Mouse (Mus musculus) kidney, postnatal 25 days (tissue): ENCODE data around the gene Lpcat4.
"Not testable (repeated sequence)": the region's sequence is repeated elsewhere in the genome, so short reads cannot be mapped to it uniquely, and the experiment has no call there.

Source experiments
- DNase-seq, 2 experiments: peaks; one replicate each; pipeline ENCODE4 v3.0.0; 2021; ENCODE audit warnings: mixed read lengths in 2 of 2

The Lpcat4 gene

DNA sequence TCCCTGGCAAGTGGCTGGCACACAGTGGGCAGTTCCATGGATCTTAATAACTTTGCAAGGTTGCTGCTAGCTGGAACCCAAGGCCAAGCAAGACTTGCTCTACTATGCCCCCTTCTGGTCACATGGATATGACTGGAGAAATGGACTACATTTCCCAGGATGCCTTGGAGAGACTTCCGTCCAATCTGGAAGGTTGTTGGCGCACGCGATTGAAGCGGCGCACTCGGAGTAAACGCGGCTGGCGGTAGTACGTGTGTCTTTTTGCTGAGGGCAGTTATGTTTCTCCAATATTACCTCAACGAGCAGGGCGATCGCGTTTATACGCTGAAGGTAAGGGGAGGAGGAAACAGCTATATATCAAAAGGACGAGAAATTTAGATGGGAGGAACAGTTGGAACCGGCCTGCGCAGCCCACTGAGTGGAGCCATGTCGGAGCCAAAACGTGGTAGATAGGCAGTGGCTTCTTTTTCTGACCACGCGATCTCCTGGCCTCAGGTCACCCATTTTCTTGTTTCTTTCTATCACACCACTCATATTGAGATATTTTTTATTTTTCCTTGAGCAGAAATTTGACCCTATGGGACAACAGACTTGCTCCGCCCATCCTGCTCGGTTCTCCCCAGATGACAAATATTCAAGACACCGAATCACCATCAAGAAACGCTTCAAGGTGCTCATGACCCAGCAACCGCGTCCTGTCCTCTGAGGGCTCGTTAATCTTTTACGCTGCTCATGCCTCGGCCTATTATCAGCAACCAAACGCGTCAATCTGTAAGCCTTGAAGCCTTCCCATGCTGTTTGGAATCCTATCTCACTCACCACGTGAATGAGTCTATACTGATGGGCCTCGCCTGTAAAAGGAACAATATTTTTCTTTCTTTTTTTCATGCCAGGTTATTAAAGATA lies 22.7 kb downstream of the Lpcat4 start, which contains the start of gene Nop10:
Nop10 (plus strand) TSS at position 179 of the 906 bp plus-strand sequence.
- peak; percentile 88 to 89 for DNase-seq

DNA sequence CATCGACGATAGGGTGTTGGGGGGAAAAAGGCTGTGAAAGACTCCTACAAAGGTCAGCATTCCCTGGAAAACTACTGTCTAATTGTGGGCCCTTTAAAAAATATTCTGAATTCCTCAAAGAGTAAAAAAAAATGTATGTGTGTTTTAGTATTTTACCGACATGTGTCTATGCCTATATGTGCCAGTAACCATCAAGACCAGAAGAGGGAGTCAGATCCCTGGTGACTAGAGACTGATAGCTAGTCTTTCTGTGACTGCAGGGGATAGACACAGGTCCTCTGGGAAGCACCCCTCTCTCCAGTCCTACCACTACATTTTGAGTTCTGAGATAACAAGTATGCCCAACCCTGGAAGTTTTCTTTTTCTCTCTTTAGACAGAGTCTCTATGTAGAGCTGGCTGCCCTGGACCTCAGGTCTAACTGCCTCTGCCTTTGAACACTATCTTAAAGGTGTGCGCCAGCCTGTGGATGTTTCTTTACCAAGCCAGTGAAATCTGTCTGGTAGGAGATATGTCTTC lies 23.6 kb downstream of the Lpcat4 start:
- DNase-seq: no peak

DNA sequence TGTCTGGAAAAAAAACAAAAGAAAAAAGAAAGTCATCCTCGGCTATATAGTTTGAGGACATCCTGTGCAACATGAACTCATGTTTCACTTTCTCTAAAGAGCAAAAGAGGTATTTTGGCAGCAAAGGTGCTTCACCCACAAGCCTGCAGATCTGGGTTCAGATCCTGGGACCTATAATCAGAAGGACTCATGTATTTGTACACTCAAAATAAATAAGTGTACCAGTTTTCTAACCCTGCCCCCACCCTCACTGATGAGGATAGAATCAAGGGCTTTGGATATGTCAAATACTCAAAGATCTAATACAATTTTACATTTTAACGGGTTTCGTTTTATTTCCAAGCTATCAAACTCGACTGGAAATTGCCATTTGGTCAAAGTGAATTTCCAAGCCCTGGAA lies 25.1 kb downstream of the Lpcat4 start:
- DNase-seq: no peak

DNA sequence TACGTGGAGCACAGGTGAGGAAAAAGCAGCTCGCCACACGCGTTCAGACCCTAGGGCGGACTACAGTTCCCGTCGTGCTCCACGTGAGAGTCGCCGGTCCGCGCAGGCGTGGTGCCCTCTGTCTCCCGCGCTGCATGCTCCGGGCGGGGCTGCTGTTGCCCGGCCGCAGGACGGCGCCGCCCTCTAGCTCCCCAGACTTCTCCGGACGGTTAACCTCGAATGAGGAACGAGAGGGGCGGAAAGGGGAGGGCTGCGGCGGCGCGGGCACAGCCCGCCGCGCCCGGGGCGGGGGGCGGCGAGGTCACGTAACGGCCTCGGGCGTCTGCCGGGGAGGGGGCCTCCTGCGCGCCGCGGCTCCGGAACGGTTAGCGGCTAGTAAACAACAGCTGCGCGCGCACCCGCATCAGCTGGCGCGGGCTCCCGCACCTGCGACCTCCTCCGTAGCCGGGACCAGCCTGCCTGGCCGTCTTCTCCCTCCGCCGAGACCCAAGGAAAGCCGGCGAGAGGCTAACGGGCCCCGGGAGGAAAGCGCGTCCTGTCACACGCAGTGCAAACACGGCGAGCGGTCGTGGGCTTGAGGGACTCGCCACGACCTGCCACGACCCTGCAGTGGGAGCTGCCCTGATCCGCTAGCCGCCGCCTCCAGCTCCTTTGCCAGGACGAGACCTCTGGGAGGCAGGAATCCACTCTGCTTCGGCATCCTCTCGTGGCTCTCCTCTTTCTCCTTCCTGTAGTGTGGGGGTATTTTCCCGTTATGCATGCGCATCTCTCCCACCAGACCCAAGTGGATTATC lies 26.4 kb downstream of the Lpcat4 start, which contains the start of gene Slc12a6:
Slc12a6 (plus strand) TSS at position 378 of the 794 bp plus-strand sequence.
- DNase-seq: peak; percentile 96 to 97

DNA sequence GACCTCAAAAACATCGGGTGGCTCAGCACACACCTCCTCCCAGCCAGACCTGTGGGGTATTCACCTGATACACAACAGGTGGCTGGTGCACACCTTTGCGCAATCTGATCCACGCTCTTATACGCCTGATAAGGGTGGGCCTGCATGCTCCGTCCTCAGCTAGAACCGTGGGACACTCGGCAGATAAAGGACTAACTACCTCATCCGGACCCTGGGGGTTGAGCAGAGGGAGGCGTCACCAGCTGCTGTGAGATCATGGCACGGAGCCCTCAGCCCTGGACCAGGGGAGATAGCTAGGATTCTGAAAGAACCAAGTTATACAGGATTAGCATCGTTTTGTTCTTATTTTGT lies 26.9 kb downstream of the Lpcat4 start, which contains the start of gene Gm21985:
Gm21985 (plus strand) TSS at position 73 of the 351 bp plus-strand sequence.
- DNase-seq: peak; percentile 68 to 76

DNA sequence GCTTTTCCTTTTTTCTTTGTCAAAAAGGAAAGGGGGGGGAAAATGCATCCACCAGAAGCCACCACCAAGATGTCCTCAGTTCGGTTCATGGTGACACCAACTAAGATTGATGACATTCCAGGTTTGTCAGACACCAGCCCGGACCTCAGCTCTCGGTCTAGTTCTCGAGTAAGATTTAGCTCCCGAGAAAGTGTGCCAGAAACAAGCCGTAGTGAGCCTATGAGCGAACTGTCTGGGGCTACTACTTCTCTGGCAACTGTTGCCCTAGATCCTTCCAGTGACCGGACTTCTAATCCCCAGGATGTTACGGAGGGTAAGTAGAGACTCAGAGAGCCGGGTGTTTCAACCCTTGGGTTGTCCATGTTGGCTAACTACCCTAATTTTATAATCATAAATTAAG lies 27.5 kb downstream of the Lpcat4 start:
- DNase-seq: no peak

DNA sequence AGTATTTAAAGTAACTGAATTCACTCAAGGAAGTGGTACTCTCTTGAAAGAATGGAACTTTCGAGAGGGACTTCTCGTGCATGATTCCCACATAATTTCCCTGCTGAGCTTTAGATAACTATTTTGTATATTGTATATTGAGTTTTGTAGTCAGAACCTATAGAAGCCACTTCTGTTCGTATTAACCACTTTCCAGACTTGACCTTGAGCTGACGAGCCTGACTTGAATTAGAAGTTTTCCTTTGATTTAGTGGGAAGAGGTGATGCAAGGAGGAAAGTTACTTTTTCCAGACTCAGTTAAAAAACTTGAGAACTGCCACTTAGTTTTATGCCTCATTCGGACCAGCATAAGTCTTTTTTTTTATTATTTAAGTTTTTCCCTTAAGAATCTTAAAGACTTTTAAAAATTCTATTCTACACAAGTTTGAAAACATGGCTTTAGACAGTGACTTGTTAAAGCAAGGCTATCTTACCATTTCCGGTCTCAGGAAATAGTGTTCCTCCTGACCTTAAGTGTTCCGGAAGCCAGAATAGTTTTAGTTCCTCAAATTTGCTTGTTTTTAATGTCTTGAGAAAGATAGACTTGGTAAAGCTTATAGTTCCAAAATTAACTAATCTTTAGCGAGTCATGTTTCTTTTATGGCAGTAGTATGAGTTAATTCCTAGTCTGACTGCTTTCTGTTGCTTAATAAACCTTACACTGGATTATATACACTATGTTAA lies 28.4 kb downstream of the Lpcat4 start:
- no peak for DNase-seq

DNA sequence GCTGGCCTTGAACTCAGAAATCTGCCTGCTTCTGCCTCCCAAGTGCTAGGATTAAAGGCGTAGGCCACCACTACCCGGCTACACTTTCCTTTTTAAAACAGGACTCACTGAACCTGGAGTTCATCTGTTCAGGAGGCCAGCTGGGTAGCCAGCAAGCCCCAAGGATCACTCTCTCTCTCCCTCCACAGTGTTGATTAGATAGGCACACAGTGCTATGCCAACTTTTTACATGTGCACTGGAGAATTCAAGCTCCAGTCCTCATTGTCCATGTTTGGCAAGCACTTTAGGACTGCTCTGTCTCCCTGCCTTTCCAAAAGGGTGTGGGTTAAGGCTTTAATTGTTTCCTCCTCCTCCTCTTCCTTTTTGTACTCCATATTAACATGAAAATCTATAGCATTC lies 30.7 kb downstream of the Lpcat4 start:
- DNase-seq: no peak

DNA sequence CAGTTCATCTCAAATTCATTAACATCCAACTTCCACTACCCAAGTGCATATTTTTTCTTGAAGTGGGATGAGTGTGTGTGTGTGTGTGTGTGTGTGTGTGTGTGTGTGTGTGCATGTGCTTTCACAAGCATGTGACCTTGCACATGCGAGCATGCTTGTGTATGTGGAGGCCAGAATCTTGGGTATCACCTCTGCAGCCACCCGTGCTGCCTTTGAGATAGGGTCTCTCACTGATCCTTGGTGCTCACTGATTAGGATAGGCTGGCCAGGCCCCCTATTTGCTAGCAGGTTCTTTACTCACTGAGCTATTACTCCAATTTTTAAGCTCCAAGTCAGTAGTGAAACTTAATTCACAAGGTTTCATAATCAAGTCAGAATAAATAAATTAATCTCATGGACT lies 33.6 kb downstream of the Lpcat4 start:
- no peak for DNase-seq

DNA sequence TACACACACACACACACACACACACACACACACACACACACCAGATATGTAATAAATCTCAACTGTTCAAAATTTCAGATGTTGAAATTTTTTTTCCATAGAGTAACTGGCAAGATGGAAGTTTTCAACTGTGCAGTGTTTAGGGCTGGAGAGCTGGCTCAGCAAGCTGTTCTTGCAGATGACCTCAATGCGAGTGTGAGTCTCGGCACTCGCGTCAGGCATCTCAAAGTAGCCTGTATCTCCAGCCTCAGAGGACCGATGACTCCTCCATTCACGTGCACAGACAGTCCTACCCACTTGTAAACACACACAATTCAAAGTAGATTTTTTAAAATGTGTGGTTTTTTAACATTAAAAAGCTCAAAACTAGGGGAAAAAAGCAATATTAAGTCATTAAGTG lies 34.2 kb downstream of the Lpcat4 start:
- no peak for DNase-seq

DNA sequence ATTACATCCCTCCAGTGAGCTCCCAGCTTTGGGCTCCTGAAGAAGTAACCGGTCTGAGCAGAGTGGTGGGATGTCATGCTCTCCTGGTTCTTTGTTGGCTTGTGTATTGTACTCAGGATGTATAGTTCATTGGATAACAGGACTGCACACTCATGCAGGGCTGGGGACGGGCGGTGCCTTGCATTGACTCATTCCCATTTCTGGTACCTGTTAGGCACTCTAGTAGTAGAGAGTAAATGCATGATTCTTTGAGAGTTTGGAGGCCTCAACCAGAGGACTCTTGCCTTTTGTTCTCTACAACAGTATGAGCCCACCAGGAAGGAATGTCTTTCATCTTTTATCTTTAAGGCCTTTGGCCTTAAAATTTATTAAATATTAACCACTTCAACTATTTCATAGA lies 37.6 kb downstream of the Lpcat4 start:
- DNase-seq: no peak

DNA sequence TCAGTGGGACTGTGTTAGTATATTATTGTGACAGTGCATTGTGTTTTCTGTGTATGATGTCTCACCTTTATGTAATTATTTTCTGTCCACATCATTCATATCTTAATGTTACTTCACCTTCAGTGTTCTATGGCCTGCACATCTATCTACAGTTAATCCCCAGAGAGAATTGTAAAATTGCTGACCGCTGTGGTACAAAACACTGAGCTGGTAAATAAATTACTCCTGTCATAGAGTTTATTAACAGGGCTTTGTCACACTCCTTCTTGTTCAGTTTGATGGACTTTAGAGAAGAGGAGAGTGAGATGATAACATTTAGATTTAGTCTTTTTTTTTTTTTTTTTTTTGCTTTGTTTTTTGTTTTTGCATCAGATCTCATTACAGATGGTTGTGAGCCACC lies 43.6 kb downstream of the Lpcat4 start:
- no peak for DNase-seq

DNA sequence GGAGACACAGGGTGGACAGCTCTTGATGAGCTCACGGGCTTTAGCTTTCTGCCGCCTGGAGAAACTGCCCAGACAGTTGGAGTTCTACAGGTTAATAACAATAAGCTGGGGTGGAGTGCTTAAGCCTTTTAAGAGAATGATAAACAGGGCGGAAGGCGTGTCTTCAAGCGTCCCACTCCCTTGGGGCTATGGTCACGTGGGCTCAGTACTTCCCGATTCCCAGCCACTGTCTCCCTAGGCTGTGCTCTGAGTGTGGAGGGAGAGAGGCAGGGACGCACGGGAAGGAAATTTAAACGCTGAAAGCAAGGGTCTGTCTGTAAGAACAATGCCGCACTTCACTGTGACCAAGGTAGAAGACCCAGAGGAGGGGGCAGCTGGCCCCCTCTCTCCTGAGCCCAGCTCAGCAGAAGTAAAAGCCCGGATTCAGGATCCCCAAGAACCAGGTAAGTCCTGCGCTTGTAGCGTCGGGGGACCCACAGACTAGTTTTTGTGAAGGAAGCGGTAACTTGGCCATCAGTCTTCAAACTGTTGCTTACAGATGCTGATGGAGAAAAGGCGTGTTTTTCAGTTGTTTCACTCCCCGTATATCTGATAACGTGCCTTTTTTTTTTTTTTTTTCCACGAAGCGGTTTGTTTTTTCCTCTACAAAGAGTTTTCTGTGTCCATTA lies 45.2 kb downstream of the Lpcat4 start:
- DNase-seq: peak; percentile 84 to 90

DNA sequence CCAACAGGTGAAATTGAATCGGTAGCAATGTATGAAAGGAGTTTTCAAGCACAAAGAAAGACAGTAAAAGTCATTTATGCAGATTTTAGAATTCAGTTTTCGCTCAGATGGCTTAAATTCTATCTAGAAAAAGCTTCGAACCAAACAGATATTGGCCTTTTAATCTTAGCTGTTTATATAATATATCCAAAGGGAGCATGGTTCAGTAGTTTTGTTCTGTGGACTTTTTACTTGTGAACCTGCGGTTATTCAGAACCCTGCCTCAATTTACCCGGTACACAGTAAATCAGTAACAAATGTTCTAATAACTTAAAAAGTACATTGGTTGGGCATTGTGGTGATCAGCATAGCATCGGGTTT lies 45.7 kb downstream of the Lpcat4 start:
- DNase-seq: no peak

DNA sequence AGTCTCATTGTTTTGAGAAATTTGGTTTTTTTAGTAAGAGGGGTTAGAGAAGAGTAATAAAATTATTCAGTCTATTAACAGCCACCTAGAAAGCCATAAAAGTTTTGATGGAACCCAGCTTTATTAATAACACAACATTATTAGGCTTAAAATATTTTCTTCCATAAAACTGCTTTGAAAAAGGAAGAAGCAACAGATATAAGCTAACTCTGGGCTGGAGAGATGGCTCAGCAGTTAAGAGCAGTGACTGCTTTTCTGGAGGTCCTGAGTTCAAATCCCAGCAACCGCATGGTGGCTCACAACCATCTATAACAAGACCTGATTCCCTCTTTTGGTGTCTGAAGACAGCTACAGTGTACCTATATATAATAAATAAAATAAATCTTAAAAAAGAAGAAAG lies 46.8 kb downstream of the Lpcat4 start:
- not testable (repeated sequence) for DNase-seq

DNA sequence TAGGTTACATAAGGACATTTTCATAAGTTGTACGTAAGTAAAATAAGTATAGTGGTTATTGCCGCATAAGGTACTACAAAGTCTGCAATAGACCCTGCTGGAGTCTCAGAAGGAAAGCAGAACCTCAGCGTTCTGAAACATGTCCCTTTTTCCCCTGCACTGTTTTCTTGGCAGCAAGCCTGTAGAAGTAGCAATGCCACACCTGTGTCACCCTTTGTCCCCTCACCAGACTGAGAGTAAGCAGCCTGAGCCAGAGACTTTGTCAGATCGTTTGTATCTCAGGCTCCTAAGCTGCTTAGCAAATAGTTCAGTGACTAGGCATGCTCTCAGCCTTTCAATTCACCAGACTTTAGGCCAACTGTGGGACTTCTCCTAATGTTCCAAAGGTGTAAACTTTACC lies 47.8 kb downstream of the Lpcat4 start:
- DNase-seq: peak in 1 of 2 experiments; percentile 9

DNA sequence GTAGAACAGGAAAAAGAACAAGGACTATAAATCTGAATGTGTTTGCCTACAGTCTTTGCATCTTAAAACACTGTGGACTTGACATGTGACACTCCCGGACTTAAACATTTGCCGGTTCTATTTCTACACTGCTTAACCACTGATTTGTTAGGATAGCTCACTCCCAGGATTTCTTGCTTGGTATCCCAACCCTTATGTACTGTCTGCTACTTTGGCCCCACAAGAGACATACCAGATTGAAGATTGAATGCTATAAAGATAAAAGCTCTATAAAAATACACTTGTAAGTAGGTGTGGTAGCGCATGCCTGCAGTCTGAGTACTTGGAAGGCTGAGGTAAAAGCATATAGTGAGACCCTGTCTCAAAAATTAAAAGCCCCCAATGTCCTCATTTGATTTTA lies 50.2 kb downstream of the Lpcat4 start:
- DNase-seq: no peak

DNA sequence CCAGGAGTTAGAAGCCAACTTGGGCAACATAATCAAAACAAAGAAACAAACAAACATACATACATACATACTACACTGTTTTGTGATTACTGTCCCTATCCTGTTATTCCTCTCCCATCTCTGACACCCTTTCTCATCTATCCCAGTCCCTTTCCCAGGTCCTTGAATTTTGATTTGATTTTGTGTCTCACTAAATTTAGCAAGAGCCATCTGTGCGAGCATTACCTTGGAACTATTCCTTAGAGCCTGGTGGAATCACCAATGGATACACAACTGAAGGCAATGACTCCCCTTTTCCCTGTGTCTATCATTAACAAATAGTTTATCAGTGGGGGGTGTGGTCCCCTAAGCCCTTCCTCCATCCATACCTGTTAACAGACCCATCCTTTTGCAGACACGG lies 53.6 kb downstream of the Lpcat4 start:
- DNase-seq: no peak

DNA sequence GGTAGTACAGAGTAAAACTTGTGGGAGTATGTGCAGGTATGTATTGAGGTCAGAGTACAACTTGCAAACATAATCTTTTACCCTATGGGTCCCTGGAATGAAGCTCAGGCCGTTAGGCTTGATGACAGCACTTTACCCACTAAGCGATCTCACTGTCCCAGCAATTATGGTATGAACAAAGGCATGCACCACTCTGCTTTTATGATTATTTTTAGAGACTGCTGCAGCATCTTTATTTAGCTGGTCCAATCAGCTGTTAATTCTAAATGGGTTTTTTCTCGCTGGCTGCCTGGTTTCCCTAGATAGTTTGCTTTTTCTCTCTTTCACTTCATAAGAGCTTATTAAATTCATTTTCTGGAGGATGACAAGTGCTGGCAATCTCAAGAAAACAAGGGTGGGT lies 56.9 kb downstream of the Lpcat4 start:
- no peak for DNase-seq
